Mouse (Mus musculus) lung, postnatal 4 days (tissue): Measurements from ENCODE around the gene Pyroxd2.
"Not testable (repeated sequence)": the region's sequence is repeated elsewhere in the genome, so short reads cannot be mapped to it uniquely, and the experiment has no call there.

ENCODE experiments used
- DNase-seq, 2 experiments: peaks; one replicate each; pipeline ENCODE4 v3.0.0; 2021

Gene Pyroxd2

DNA sequence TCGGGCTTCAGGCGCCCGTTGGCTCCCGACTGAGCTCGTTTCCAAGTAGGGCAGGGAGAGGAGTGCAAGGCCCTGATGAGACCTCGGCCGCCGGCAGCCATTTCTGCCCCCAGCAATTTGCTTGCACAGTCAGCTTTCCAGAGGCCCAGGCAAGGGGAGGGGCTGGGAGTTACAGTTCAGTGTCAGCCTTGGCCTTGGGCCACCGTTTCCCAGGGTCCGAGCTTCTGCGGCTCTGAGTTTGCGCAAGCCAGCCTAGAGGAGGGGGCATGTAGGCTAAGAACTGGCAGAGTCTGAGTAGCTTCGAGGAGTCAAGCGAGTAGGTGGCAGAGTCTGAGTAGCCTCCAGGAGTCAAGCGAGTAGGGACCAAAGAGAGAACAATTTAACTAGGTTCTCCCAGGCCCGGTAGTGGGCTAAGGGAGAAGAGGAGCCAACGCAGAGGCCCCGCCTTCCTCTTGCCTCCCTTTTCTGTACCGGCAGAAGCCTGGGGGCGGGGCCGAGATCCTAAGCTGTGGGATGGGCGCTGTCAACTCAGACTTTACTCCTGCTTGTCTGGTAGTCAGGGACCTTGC, at the start of gene Pyroxd2:
Gene Pyroxd2 (minus strand): TSS at position 413 of the 569 bp plus-strand sequence.
- DNase-seq, result peak; percentile 88 to 91

DNA sequence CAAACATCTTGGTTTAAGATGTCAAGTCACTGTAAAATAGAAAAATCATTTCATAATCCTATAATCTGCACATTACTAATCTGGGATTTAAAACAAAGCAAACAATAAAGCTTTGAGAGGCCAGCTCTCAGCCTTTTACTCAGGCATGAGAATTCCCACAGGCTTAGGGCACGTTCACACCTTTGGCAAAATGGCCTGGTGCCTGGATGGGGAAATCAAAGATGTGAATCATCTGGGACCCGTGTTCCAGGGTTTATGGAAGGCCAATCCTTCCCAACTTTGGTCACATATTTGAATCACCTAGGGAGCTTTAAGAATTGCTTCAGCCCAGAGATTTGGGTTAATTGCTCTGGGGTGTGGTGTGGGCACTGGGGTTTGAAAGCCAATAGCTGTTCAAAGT, 45.3 kb upstream of the Pyroxd2 start:
- DNase-seq, result no peak

DNA sequence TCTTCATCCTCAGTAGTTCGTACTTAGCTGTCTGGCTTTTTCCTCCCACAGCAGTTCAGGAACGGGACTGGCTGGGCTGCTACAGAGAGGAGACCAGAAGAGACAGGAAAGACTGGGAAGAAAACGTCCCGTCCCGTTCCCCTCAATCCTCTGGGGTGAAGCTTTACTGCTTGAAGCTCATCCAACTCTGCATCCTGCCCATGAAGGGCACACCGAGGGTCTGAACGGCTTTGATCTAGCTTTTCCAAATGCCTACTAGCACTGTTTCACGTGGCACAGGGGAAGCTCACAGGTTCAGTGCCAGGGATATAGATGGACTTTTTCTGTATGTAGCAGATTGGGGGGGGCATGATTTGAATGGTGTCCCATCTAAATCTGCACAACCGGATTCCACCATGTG, 43.2 kb upstream of the Pyroxd2 start:
- DNase-seq, result no peak

DNA sequence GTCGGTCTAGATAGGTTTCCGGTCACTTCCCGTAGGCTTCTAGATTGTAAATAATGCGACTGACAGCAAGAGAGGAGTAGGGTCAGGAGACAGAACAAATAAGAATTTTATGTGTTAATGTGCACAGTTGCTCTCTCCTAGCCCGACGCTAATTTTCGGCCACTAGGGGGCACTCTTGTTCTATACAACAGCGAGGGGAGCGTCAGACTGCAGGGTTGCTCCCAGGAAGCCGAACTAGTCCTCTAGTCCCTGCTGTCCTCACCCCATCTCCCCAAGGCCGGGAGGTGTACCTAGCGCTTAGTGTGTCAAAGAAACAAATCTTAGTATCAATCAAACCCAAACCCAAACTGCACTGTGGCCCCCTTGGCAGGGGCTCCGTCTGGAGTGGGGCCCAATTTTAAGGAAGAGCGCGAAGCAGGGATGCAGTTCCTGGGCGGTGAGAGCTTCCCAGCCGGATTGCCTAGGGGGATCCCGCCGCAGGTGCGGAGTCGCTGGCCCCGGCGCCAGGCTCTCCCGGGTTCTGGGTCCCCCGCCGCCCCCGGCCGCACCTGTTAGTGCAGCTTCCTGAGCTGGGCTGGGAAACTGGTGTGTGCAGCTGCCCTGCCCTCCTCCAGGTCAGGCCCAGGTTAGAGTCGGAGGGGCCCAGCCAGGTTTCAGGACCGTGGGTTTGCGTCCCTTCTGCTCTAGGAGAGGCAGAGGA, 42.5 kb upstream of the Pyroxd2 start:
- peak; percentile 81 to 91 for DNase-seq

DNA sequence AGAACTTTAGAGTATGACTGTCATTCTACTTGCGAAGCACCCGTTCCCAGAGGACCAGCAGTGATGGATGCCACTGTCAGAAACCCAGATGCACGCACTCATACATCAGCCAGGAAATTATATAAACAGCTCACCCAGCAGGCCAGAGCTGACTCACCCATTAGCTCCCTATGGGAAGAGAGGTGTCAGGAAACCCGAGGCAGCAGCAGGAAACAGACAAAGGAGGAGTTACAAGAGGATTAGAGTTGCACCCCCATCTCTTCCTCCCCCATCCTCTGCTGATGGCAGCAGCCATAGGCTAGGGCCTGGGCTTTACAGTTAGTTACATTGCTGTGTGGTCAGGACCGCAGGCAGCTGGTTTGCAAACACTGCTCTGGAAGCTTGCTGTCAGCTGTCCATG, 35.7 kb upstream of the Pyroxd2 start:
- peak; percentile 39 to 70 for DNase-seq

DNA sequence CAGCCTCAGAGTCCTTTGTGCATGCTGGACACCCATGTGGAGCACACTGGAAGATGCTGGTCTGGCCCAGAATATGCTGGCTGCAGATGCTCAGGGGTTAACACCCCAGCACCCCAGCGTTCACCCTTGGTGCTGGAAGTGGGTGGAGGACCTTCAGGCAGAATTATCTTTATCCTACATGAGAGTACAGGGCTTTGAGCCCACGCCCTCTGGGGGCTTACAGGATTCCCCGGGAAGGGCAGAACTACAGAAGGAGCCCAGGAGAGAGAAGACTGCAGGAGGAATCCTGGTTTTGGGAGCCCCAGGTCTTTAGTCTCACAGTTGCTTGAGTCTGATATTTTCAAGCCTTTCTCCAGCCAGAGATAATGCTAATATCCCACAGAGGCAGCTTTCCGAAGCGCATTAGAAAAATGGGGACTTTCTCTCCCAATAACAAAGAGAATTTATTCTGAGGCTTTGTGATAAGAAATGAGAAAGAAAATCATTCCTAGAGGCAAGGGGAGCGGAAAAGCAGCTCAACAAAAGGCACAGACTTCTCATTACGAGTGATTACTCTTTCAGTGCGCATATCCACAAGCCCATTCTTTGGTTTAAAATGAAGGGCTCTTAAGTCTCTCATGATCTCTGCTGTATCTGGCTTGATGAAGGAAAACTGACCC, 33.1 kb upstream of the Pyroxd2 start:
- no peak for DNase-seq

DNA sequence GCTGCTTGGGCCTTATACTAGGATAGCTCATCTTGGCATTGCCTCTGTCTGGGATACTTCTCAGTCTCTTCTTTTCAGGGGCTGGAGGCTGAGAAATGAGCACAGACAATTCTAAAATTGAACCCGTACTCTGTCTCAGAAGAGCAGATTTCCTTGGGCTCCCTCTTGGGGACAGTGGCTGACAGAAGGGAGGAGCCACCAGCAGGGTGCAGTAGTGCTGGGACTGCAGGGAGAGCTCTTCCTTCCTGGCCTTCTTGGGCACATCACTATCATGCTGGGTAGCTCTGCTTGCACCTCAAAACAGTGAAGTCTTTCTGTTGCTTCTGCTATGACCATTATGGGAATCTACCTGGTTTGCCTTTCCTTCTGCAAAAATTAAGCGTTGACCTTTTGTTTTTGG, 32.6 kb upstream of the Pyroxd2 start:
- DNase-seq, result no peak

DNA sequence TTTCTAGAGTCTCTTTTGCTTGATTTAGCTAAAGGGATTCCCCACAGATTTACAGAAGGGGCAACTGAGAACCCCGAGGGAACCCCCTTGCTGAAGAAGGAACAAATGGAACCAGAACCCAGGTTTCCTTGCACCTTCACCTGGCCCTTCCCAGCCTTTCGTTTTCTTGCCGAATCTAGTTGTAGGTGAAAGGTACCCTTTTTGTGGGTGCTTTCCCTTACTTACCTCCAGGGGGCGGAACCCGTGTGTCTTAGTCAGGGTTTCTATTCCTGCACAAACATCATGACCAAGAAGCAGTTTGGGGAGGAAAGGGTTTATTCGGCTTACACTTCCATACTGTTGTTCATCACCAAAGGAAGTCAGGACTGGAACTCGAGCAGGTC, 27.6 kb upstream of the Pyroxd2 start:
- not testable (repeated sequence) for DNase-seq

DNA sequence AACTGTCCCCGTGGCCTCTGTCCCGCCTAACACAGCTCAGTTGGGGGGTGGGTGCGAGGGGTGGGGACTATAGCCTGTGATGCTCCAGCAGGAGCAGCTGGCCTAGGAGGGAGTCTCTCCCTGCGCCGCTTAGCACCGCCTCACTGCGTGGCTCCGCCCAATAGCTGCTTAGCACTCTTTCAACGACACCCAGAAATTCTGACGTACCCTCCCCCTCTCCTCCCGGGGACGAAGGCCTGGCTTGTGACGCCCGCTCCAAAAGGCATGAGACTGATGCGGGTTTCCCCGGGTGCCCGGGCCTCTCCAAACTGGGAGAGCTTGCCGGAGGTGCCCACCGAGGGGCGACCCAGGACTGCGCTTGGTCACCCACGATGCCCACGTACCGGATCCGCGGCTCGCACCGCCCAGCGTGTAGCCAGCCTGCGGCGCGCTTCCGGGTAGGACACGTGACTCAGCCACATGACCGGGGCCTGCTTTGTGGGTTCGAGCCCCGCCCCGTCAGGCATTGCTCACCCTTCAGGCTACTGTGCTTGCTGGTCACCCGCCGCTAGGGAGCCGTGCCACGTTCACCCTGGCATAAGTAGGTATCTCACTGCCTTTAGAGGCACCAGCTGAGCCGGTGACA, 27.1 kb upstream of the Pyroxd2 start, which contains the start of gene Hps1:
Gene Hps1 (minus strand): TSS at position 448 of the 625 bp plus-strand sequence.
- DNase-seq, result peak; percentile 90 to 92

DNA sequence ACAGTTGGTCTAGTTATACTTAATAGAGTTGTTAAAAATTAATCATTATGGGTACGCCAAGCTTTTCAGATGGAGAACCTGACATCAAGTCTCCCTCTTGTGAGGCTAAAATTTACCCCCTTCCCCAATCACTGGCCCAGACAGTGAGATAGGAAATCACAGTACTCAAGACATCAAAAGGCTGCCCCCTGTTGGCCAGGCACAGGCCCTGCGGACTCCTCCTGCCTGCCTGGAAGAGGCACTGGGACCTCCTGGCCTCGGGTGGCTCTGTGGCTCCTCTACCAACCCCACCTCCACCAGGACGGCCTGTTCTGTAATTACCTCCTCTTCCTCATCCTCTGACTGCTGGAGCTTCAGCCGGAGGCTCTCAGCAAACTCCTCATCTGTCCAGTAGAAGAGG, 25.2 kb upstream of the Pyroxd2 start:
- DNase-seq, result peak; percentile 25 to 52

DNA sequence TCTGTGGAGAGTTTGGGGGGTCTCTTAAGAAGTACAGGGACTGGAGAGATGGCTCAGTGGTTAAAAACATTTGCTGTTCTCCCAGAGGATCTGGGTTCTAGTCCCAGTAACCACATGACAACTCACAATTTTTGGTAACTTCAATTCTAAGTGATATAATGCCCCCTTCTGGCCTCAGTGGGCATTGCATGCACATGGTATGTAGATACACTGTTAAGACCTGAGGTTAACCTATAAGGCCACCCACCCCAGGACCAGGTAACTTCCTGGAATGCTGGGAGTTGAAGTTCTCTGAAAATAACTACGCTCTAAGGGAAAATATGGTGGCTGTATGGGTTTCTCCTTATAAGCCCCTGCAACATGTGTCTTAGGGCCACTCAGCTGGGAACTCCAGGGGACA, 24.2 kb upstream of the Pyroxd2 start:
- no peak for DNase-seq

DNA sequence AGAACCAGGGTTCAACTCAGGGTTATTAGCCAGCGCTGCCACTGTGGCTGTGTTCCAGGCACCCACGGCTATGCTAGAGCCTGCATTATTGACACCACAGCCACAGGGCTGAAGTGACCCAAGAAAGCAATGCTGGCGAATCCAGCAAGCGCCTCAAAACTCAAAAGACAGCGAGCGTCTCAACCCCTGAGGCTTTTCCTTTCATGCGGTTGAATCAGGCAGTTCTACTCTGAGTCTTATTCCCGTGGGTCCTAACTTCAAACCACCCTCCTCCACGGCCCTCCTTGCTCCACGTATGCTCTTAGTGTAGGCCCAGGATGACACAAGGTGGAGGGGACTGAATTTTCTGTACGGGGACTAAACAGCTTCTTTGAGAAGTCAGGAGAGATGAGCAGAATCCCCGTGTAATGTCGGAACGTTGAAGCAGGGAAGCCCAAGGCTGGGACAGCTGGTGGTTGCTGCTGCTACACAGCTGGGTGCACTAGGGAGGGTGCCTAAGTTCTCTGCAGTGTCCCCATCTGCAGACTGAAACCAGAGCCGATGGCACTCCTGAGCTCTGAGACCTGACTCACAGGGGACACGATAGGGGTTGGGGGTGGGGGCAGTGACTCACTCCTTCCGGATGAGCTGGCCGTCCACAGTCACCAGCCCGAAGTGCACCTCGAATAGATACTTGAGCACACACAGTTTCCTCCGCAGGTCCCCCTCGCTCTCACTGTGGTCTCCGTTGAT, 17.7 kb upstream of the Pyroxd2 start:
- peak in 1 of 2 experiments; percentile 16 for DNase-seq

DNA sequence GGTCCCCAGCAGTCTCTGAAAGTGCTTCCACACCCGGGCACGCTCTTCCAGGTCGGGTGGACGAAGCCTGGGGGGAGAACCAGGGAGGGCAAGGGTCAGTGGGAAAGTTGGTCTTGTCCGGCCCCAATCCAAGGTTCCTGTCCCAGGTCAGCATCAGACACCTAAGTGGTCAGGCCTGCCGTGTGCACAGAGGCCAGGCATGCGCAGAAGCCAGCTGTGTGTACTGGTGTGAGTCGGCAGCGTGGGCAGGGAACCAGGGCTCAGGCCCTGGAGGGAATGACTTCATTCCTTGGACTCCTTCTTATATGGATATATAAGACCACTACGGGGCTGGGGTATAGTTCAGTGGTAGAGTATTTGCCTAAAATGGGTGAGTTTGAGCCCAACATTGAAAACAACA, 17.1 kb upstream of the Pyroxd2 start:
- no peak for DNase-seq

DNA sequence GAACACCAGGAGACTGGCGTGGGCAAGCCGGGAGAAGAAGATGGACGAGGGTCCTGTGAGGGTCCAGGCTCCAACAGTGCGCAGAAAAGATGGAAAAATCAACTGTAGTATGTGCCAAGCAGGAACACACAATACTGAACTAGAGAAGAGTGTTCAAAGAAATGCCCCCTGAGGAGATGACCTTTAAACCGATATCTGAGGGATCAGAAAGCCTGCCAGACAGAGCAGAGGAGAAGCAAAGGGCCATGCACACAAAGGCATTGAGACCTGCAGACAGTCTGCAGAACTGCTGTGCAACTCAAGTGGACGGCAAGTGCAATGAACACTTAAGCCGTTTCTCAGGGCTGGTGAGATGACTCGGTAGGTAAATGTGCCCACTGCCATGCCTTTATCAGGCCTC, 14.8 kb upstream of the Pyroxd2 start:
- no peak for DNase-seq

DNA sequence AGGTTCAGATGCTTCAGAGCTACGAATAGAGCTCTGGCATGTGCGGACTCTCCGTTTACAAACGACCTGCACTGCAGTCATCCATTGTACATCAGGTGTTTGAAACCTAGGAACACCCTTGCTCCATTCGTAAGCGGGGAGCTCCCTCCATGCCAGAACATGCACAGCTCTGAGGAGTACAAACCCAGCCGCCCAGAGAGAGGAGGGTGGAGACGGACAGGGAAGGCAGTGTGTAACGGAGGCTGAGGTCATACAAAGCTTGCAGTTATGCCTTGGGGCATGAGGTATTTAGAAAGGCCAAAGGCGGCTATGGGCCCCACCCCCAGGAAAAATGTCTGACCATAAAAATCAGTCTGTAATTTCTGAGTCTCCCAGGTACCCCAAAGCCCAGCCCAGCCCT, 11.8 kb upstream of the Pyroxd2 start:
- DNase-seq, result no peak

DNA sequence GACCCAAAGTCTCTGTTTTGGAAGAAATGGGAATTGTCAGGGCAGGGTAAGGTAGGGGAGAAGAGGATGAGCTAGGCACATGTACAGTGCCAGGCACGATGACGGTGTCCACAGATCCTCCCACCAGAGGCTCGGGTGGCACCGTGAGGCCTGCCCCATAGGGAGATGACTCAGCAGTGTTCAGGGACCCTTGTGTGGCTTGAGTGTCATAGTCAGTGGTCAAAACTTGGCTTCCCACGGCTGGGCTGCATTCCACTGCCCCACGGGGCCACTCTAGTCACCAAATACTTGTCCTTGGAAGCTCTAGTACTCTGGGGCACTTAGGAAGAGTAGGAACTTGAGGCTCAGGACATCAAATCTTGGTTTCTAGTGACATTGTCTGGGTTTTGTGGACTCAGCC, 4.1 kb upstream of the Pyroxd2 start:
- DNase-seq, result peak in 1 of 2 experiments; percentile 47

DNA sequence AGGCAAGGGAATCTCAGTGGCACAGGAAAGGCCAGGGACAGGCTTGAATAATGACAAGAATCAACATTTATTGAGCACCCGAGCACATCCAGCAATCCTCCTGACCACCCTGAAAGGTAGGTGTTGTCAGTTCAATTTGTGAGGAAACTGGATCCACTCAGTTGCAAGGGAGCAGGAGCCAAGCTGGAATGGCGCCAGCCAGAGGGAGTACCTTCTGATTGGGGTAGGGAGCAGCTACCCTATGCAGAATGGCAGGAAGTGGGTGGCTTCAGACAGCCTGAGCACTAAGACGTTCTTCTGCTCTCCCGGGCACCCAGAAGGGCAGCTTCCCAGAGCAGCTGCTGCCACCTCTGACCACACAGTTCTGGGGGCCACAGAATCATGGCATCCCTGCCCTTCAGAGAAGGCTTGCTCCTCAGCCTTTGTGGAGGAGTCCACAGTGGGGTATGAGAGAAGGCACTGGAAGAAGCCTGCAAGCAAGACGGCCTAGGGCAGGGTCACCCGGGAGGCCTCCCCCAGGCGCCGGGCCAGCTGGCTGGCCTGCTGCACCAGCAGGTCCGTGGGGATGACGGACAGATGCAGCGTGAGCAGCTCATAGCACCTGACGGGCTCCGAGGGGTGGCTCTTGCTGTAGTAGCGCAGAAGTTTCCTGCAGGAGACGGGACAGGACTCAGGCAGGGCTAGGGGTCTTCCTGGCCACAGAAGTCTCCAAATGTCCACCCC, 2.7 kb upstream of the Pyroxd2 start:
- peak; percentile 37 to 66 for DNase-seq

DNA sequence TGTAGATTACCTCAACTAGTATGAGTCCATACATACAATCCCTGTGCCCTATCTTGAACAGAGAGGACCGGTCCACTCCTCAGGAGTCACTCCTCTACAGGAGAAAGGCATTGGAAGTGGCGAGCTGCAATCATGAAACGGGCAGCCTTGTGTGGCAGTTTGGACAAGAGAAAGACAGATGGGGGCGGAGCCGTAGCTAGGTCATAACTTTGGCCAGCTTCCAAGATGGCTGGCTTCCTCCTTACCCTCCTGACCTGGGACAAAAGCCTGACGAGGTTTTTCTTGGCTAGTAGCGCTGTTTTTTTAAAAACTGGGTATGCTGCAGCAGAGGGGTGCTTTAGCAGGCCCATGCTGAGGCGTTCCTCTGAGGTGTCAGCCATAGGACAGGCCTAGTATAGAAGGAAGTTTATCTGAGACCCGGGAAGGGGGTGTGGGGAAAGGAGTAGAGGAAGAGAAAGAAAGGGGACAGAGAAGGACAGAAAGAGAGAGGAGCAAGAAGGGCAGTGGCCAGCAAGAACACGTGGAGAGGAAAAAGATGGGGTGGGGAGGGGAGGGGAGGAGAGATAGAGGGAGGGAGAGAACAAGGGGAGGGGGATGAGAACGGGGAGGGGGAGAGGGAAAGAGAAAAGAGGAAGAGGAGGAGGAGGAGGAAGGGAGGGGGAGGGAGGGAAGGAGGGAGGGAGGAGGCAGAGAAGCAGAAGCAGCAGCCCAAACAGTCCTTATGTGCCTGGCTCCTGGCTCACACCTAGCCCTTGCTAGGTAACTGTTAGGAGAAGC, 754 bp upstream of the Pyroxd2 start:
- peak; percentile 86 to 87 for DNase-seq

DNA sequence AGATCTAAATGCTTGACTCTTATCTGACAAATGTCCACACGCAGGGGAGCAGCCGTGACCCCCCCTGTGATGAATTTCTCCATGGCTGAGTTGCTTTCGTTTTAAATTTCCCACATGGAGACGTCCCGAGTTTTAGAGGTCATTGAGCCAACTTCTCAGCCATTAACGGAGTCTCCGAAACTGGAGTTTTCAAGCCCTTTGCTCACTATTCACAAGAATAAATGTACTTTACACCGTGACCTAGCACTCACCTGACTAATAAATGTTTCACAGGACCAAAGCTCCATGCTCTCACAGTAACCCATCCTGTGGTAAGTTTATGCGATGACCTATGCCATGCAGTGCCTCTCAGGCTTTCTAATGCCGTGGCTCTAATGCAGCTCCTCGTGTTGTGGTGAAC, 2.4 kb downstream of the Pyroxd2 start:
- DNase-seq, result no peak

DNA sequence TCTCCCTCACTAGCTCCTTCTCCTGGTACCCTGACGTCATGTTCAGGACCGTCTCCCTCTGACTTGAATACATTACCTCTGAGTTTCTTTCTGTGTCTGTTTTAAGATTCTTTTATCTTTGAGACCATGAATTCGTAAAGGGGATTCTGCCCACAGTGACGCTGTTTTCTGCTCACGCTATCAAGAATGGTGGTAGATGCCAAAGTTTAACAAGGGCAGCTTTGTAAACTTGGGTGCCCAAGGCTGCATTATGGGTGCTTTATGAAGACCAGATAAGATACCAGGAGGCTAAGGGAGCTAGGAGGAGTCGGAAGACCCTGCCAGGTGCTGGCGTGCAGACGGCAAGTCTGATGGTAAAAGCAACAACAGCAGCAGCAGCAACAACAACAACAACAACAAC, 5.9 kb downstream of the Pyroxd2 start:
- DNase-seq, result no peak

DNA sequence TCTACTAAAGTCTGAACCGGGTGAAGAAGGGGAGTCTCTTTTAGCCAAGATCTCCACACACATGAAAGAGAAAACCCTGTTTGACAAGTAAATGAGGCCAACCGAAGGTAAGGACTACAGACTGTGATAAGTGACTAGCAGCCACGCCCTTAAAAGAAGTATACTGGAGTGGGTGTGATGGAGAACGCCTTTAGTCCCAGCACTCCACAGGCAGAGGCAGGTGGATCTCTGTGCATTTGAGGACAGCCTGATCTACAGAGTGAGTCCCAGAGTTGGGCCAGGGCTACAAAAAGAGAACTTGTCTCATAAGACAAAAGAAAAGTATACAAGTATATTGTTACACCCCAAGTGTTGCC, 6.7 kb downstream of the Pyroxd2 start:
- DNase-seq, result no peak
